Mouse (Mus musculus): Measurements from ENCODE around the gene Baz1b. TPM values are rescaled to one million over a fixed set of nuclear protein-coding genes. Genes with fewer than 3 reads are reported as not detected.

Gene Baz1b
- polyA plus RNA-seq, 1 experiment = 39.9 TPM

- no peak overlapping the region for H3K4me3 ChIP-seq (ENCODE audit: insufficient read depth, poor library complexity, severe bottlenecking)
- H3ac ChIP-seq (ENCODE audit: control insufficient read depth, insufficient read length, low read depth) = no peak overlapping the region
- H3K27me3 ChIP-seq (ENCODE audit: control insufficient read depth, insufficient read depth, insufficient read length) = peaks cover 44% of the 10 kb centered on the region
- no peaks in the 10 kb centered on the region for H3K36me3 ChIP-seq (ENCODE audit: control insufficient read depth, insufficient read depth)
- H3K79me2 ChIP-seq (ENCODE audit: control insufficient read depth, insufficient read depth) = no peaks in the 10 kb centered on the region
- TF ChIP-seq USF1 (IDR thresholded peaks at IDR 0.05; ENCODE audit: low read depth) (no peak), MAX (IDR thresholded peaks at IDR 0.05) (no peak), MYOG (IDR thresholded peaks at IDR 0.05; ENCODE audit: control insufficient read depth, extremely low read depth, insufficient read length) (no peak), CEBPB (IDR thresholded peaks at IDR 0.05; ENCODE audit: low read depth) (no peak), CTCF (IDR thresholded peaks at IDR 0.05; ENCODE audit: control insufficient read depth, insufficient read depth, insufficient read length) (no peak), FOSL1 (IDR thresholded peaks at IDR 0.05; ENCODE audit: insufficient read depth, low read length, poor library complexity, severe bottlenecking) (no peak), MYOD1 (IDR thresholded peaks at IDR 0.05; ENCODE audit: control insufficient read depth, insufficient read length, low read depth) (no peak)
- no peaks in the 10 kb centered on the region for H3K79me3 ChIP-seq (ENCODE audit: low read depth)
These were observed 82.4 kb downstream of the Baz1b start for GRCm38 (mm10) chr5:135269451-135269850.

GRCm38 (mm10) chr5:135270361-135270760 lies 83.3 kb downstream of the Baz1b start:
- TF ChIP-seq CTCF (IDR thresholded peaks at IDR 0.05; ENCODE audit: control insufficient read depth, insufficient read depth, insufficient read length) (no peak), MAX (IDR thresholded peaks at IDR 0.05) (no peak), USF1 (IDR thresholded peaks at IDR 0.05; ENCODE audit: low read depth) (no peak), CEBPB (IDR thresholded peaks at IDR 0.05; ENCODE audit: low read depth) (no peak), MYOD1 (IDR thresholded peaks at IDR 0.05; ENCODE audit: control insufficient read depth, insufficient read length, low read depth) (no peak), MYOG (IDR thresholded peaks at IDR 0.05; ENCODE audit: control insufficient read depth, extremely low read depth, insufficient read length) (no peak), FOSL1 (IDR thresholded peaks at IDR 0.05; ENCODE audit: insufficient read depth, low read length, poor library complexity, severe bottlenecking) (no peak)
- Histone ChIP-seq H3K79me3 (ENCODE audit: low read depth) (no peaks in the 10 kb centered on the region), H3ac (ENCODE audit: control insufficient read depth, insufficient read length, low read depth) (no peak overlapping the region)

GRCm38 (mm10) chr5:135271563-135272165 lies 84.6 kb downstream of the Baz1b start:
- Histone ChIP-seq H3ac (ENCODE audit: control insufficient read depth, insufficient read length, low read depth) (no peak overlapping the region), H3K36me3 (ENCODE audit: control insufficient read depth, insufficient read depth) (no peaks in the 10 kb centered on the region), H3K27me3 (ENCODE audit: control insufficient read depth, insufficient read depth, insufficient read length) (peaks cover 57% of the 10 kb centered on the region), H3K79me3 (ENCODE audit: low read depth) (no peaks in the 10 kb centered on the region), H3K79me2 (ENCODE audit: control insufficient read depth, insufficient read depth) (no peaks in the 10 kb centered on the region), H3K4me3 (ENCODE audit: insufficient read depth, poor library complexity, severe bottlenecking) (no peak overlapping the region)
- TF ChIP-seq MAX (IDR thresholded peaks at IDR 0.05) (no peak), FOSL1 (IDR thresholded peaks at IDR 0.05; ENCODE audit: insufficient read depth, low read length, poor library complexity, severe bottlenecking) (no peak), CEBPB (IDR thresholded peaks at IDR 0.05; ENCODE audit: low read depth) (no peak), MYOD1 (IDR thresholded peaks at IDR 0.05; ENCODE audit: control insufficient read depth, insufficient read length, low read depth) (no peak), MYOG (IDR thresholded peaks at IDR 0.05; ENCODE audit: control insufficient read depth, extremely low read depth, insufficient read length) (no peak), USF1 (IDR thresholded peaks at IDR 0.05; ENCODE audit: low read depth) (no peak)

More at GRCm38 (mm10) chr5:135270361-135270760, 83.3 kb downstream of the Baz1b start:
- Histone ChIP-seq H3K27me3 (ENCODE audit: control insufficient read depth, insufficient read depth, insufficient read length) (peaks cover 49% of the 10 kb centered on the region), H3K79me2 (ENCODE audit: control insufficient read depth, insufficient read depth) (no peaks in the 10 kb centered on the region), H3K4me3 (ENCODE audit: insufficient read depth, poor library complexity, severe bottlenecking) (no peak overlapping the region), H3K36me3 (ENCODE audit: control insufficient read depth, insufficient read depth) (no peaks in the 10 kb centered on the region)

- Histone ChIP-seq H3K36me3 (ENCODE audit: control insufficient read depth, insufficient read depth) (no peaks in the 10 kb centered on the region), H3K27me3 (ENCODE audit: control insufficient read depth, insufficient read depth, insufficient read length) (peaks cover 61% of the 10 kb centered on the region), H3K79me3 (ENCODE audit: low read depth) (no peaks in the 10 kb centered on the region), H3K79me2 (ENCODE audit: control insufficient read depth, insufficient read depth) (no peaks in the 10 kb centered on the region), H3K4me3 (ENCODE audit: insufficient read depth, poor library complexity, severe bottlenecking) (no peak overlapping the region), H3ac (ENCODE audit: control insufficient read depth, insufficient read length, low read depth) (no peak overlapping the region)
- TF ChIP-seq CEBPB (IDR thresholded peaks at IDR 0.05; ENCODE audit: low read depth) = no peak
- TF ChIP-seq FOSL1 (IDR thresholded peaks at IDR 0.05; ENCODE audit: insufficient read depth, low read length, poor library complexity, severe bottlenecking) = no peak
- no peak for TF ChIP-seq CTCF (IDR thresholded peaks at IDR 0.05; ENCODE audit: control insufficient read depth, insufficient read depth, insufficient read length)
- no peak for TF ChIP-seq USF1 (IDR thresholded peaks at IDR 0.05; ENCODE audit: low read depth)
- TF ChIP-seq MYOG (IDR thresholded peaks at IDR 0.05; ENCODE audit: control insufficient read depth, extremely low read depth, insufficient read length) = no peak
- no peak for TF ChIP-seq MYOD1 (IDR thresholded peaks at IDR 0.05; ENCODE audit: control insufficient read depth, insufficient read length, low read depth)
- TF ChIP-seq MAX (IDR thresholded peaks at IDR 0.05) = no peak
These were observed 87.8 kb downstream of the Baz1b start for GRCm38 (mm10) chr5:135274663-135275396.

- peaks cover 61% of the 10 kb centered on the region for H3K27me3 ChIP-seq (ENCODE audit: control insufficient read depth, insufficient read depth, insufficient read length)
- H3K36me3 ChIP-seq (ENCODE audit: control insufficient read depth, insufficient read depth) = no peaks in the 10 kb centered on the region
- H3K4me3 ChIP-seq (ENCODE audit: insufficient read depth, poor library complexity, severe bottlenecking) = no peak overlapping the region
- no peak overlapping the region for H3ac ChIP-seq (ENCODE audit: control insufficient read depth, insufficient read length, low read depth)
- no peaks in the 10 kb centered on the region for H3K79me2 ChIP-seq (ENCODE audit: control insufficient read depth, insufficient read depth)
- TF ChIP-seq MYOD1 (IDR thresholded peaks at IDR 0.05; ENCODE audit: control insufficient read depth, insufficient read length, low read depth) (no peak), CEBPB (IDR thresholded peaks at IDR 0.05; ENCODE audit: low read depth) (no peak), MAX (IDR thresholded peaks at IDR 0.05) (no peak), FOSL1 (IDR thresholded peaks at IDR 0.05; ENCODE audit: insufficient read depth, low read length, poor library complexity, severe bottlenecking) (no peak), USF1 (IDR thresholded peaks at IDR 0.05; ENCODE audit: low read depth) (no peak), CTCF (IDR thresholded peaks at IDR 0.05; ENCODE audit: control insufficient read depth, insufficient read depth, insufficient read length) (no peak), MYOG (IDR thresholded peaks at IDR 0.05; ENCODE audit: control insufficient read depth, extremely low read depth, insufficient read length) (no peak)
- no peaks in the 10 kb centered on the region for H3K79me3 ChIP-seq (ENCODE audit: low read depth)
These were observed 89.5 kb downstream of the Baz1b start for GRCm38 (mm10) chr5:135276597-135276996.

All from C2C12 (cell line).